Mouse (Mus musculus) heart, embryonic 13.5 days (tissue): ENCODE measurements around the gene Epha1. TPM values are rescaled to one million over a fixed set of nuclear protein-coding genes. Genes with fewer than 3 reads are reported as not detected.

Experiments used
- ATAC-seq: fragments of 200-750 bp; cut with Nextera tagmentation; 2 replicates; pipeline ENCODE4 v1.8.0; 2017; ENCODE audit warnings: moderate TSS enrichment; ENCODE audit not compliant: insufficient number of reproducible peaks, low FRiP score, low TSS enrichment; ENCODE audit errors: extremely low read depth
- H3K27ac ChIP-seq: fragments of 300-500 bp; sonication (generic); replicated peaks from 2 replicates; pipeline ENCODE4 v1.5.1; 2015; ENCODE audit warnings: moderate library complexity, mild to moderate bottlenecking, inconsistent platforms
- H3K27me3 ChIP-seq: fragments of 300-500 bp; sonication (generic); replicated peaks from 2 replicates; pipeline ENCODE4 v1.6.1; 2015; ENCODE audit warnings: mild to moderate bottlenecking, inconsistent platforms
- H3K36me3 ChIP-seq: fragments of 300-500 bp; sonication (generic); 2 replicates; pipeline ENCODE4 v1.6.1; 2015; ENCODE audit warnings: mild to moderate bottlenecking, inconsistent platforms
- H3K4me1 ChIP-seq: fragments of 300-500 bp; sonication (generic); 2 replicates; pipeline ENCODE4 v1.6.1; 2015; ENCODE audit warnings: inconsistent platforms
- H3K4me2 ChIP-seq: fragments of 300-500 bp; sonication (generic); 2 replicates; pipeline ENCODE4 v1.6.1; 2015; ENCODE audit warnings: inconsistent platforms, mild to moderate bottlenecking, moderate library complexity
- H3K4me3 ChIP-seq: fragments of 300-500 bp; sonication (generic); 2 replicates; pipeline ENCODE4 v1.5.1; 2015; ENCODE audit warnings: moderate library complexity, mild to moderate bottlenecking, inconsistent platforms
- H3K9ac ChIP-seq: fragments of 300-500 bp; sonication (generic); 2 replicates; pipeline ENCODE4 v1.6.1; 2015; ENCODE audit warnings: inconsistent platforms, mild to moderate bottlenecking, moderate library complexity
- H3K9me3 ChIP-seq: fragments of 300-500 bp; sonication (generic); 2 replicates; pipeline ENCODE4 v1.6.1; 2016; ENCODE audit warnings: inconsistent platforms
- WGBS: fragments of 180-500 bp; shearing (Covaris S2); methylation state at CpG from one replicate; pipeline ENCODE4 v1.1.7; 2015; ENCODE audit warnings: mixed read lengths; 5-methylcytosine and 5-hydroxymethylcytosine counted together
- polyA plus RNA-seq: library from polyadenylated mRNA; unstranded; fragments of >200 nt; fragmentation: Nextera tagmentation; extraction: Ambion mirVana; gene quantifications from 2 replicates; pipeline ENCODE4 v1.2.1, GENCODE M21; 2015

Epha1 gene
- polyA plus RNA-seq, 1 experiment from 2014 or later = 3.3 TPM

DNA sequence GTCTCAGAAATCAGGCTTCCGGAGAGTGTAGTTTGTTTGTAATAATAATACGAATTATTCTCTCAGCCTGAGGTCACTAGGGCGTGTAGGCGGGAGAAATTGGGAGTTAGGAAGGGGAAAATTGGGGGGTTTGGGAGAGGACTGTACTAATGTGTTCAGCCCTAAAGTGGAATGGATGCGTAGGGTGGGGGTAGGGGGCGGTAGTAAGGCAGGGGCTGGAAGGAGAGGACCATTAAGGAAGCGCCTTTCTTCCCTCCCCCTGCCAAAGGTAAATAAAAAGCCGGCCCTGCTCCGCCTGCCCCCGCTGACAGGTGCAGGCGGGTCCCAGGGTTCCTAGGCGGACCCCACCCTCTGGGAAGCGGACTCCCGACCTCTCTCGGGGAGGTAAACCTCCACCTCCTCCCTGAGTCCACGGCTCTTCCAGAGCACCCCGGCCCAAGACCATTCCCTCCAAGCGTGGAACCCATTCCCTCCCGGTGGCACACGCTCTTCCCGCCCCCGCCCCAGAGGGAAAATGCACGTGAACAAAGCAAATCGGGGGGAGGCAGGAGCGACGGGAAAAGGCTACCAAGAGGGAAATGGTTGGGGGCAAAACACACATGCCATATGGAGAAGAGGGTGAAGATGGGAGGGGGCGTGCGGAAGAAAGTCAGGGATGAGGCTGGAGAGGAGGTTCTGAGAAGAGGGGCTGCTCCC, 49.5 kb downstream of the Epha1 start:
- under 1% methylated on average over 24 of the region's 28 CpGs for WGBS
- no peak for ATAC-seq

GRCm38 (mm10) chr6:42318293-42318692, 54.8 kb downstream of the Epha1 start:
- H3K4me3 ChIP-seq = no peak overlapping the region
- no peak overlapping the region for H3K27ac ChIP-seq
- no peaks in the 10 kb centered on the region for H3K9me3 ChIP-seq
- H3K4me1 ChIP-seq = peaks cover 3% of the 10 kb centered on the region
- peaks cover 9% of the 10 kb centered on the region for H3K36me3 ChIP-seq
- H3K4me2 ChIP-seq = no peak overlapping the region
- 69% methylated on average over 4 of the region's 4 CpGs for WGBS
- peaks cover 43% of the 10 kb centered on the region for H3K27me3 ChIP-seq
- H3K9ac ChIP-seq = no peak overlapping the region
- no peak for ATAC-seq

More for the DNA sequence above, 49.5 kb downstream of the Epha1 start:
- H3K4me2 ChIP-seq = peak overlapping the region; percentile 97
- H3K27me3 ChIP-seq = peaks cover 64% of the 10 kb centered on the region
- H3K27ac ChIP-seq = no peak overlapping the region
- no peaks in the 10 kb centered on the region for H3K36me3 ChIP-seq
- H3K9ac ChIP-seq = peak overlapping the region; percentile 67
- peaks cover 19% of the 10 kb centered on the region for H3K4me1 ChIP-seq
- H3K4me3 ChIP-seq = peak overlapping the region; percentile 67
- H3K9me3 ChIP-seq = no peaks in the 10 kb centered on the region

- H3K9ac ChIP-seq = no peak overlapping the region
- no peak overlapping the region for H3K4me3 ChIP-seq
- no peak overlapping the region for H3K4me2 ChIP-seq
- no peaks in the 10 kb centered on the region for H3K27me3 ChIP-seq
- no peaks in the 10 kb centered on the region for H3K9me3 ChIP-seq
- H3K27ac ChIP-seq = no peak overlapping the region
- H3K4me1 ChIP-seq = no peaks in the 10 kb centered on the region
- peaks cover 38% of the 10 kb centered on the region for H3K36me3 ChIP-seq
- ATAC-seq = no peak
- WGBS = 78% methylated on average over 2 of the region's 2 CpGs
These were observed 62.5 kb downstream of the Epha1 start for GRCm38 (mm10) chr6:42310427-42311053.

DNA sequence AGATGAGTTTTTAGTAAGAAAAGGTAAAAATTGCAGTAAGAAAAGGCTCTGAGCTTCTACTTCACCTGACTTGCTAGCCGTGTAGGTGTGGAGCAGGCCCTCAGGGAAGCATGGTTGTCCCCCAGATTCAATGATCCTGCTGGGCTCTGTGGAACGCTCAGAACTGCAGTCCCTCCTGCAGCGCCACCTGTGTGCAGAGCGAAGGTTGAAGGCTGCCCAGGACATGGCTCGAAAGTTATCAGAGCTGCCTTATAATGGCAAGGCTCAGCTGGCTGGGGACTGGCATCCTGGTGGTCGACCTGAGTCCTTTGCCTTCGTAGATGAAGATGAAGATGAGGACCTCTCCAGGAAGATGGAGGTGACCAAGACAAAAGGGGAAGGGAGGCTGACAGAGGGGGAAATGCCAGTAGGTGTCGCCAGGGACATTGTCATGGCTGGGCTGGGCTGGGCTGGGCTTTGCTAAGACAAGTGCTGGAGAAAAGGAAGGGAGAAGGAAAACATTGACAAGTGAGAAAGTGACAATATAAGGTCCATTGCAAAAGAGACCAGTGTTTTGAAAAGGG, 63.2 kb downstream of the Epha1 start:
- peaks cover 38% of the 10 kb centered on the region for H3K36me3 ChIP-seq
- no peaks in the 10 kb centered on the region for H3K4me1 ChIP-seq
- H3K27me3 ChIP-seq = no peaks in the 10 kb centered on the region
- 45% methylated on average over 8 of the region's 8 CpGs for WGBS
- no peaks in the 10 kb centered on the region for H3K9me3 ChIP-seq
- no peak overlapping the region for H3K27ac ChIP-seq
- ATAC-seq = no peak
- H3K4me3 ChIP-seq = no peak overlapping the region
- H3K4me2 ChIP-seq = no peak overlapping the region
- no peak overlapping the region for H3K9ac ChIP-seq

Other genes starting within 250 kb of the Epha1 start
- not detected in 2 replicates for gene Tas2r139, start 232.3 kb downstream of the Epha1 start, polyA plus RNA-seq
- gene Tas2r144, start 157.9 kb downstream of the Epha1 start, polyA plus RNA-seq = not detected in 2 replicates
- 11.7 and 14.0 TPM in 2 replicates for gene Gstk1, start 127.3 kb downstream of the Epha1 start, polyA plus RNA-seq
- gene Tmem139, start 111.3 kb downstream of the Epha1 start, polyA plus RNA-seq = 0.29 TPM in 1 of 2 replicates, not detected in the other
- 30.9 and 31.8 TPM in 2 replicates for gene Casp2, start 108.3 kb downstream of the Epha1 start, polyA plus RNA-seq
- gene Clcn1, start 86.6 kb downstream of the Epha1 start, polyA plus RNA-seq = 0.50 and 0.67 TPM in 2 replicates
- gene Fam131b, start 48.6 kb downstream of the Epha1 start, polyA plus RNA-seq = 0.17 TPM in 2 replicates
- 156 and 173 TPM in 2 replicates for gene Zyx, start 23.6 kb downstream of the Epha1 start, polyA plus RNA-seq
- not detected in 2 replicates for gene Tas2r143, start 27.0 kb upstream of the Epha1 start, polyA plus RNA-seq
- gene Tas2r135, start 32.2 kb upstream of the Epha1 start, polyA plus RNA-seq = not detected in 2 replicates
- not detected in 2 replicates for gene Tas2r126, start 61.3 kb upstream of the Epha1 start, polyA plus RNA-seq
- gene Olfr458, start 91.9 kb upstream of the Epha1 start, polyA plus RNA-seq = not detected in 2 replicates
- not detected in 2 replicates for gene Olfr457, start 103.1 kb upstream of the Epha1 start, polyA plus RNA-seq
- not detected in 2 replicates for gene Olfr456, start 113.9 kb upstream of the Epha1 start, polyA plus RNA-seq
- not detected in 2 replicates for gene Olfr455, start 174.3 kb upstream of the Epha1 start, polyA plus RNA-seq
- gene Tcaf3, start 224.4 kb upstream of the Epha1 start, polyA plus RNA-seq = not detected in 2 replicates